Mouse (Mus musculus): Measurements from ENCODE around the gene Slc12a5. TPM values are rescaled to one million over a fixed set of nuclear protein-coding genes. Genes with fewer than 3 reads are reported as not detected.

The Slc12a5 gene
- polyA plus RNA-seq, 1 experiment from 2014 or later: 0.62 TPM

Other genes starting within 250 kb of the Slc12a5 start
- gene Spint5, start 245.5 kb upstream of the Slc12a5 start, polyA plus RNA-seq (2014; fragmentation: Nextera tagmentation; extraction: Ambion mirVana): not detected in 2 replicates
- 0.51 and 0.65 TPM in 2 replicates for gene Wfdc3, start 214.9 kb upstream of the Slc12a5 start, polyA plus RNA-seq (2014; fragmentation: Nextera tagmentation; extraction: Ambion mirVana)
- gene Dnttip1, start 214.8 kb upstream of the Slc12a5 start, polyA plus RNA-seq (2014; fragmentation: Nextera tagmentation; extraction: Ambion mirVana): 51.1 and 53.8 TPM in 2 replicates
- 349 and 388 TPM in 2 replicates for gene Ube2c, start 190.9 kb upstream of the Slc12a5 start, polyA plus RNA-seq (2014; fragmentation: Nextera tagmentation; extraction: Ambion mirVana)
- gene Tnnc2, start 180.8 kb upstream of the Slc12a5 start, polyA plus RNA-seq (2014; fragmentation: Nextera tagmentation; extraction: Ambion mirVana): 0.59 and 1.7 TPM in 2 replicates
- gene Snx21, start 175.0 kb upstream of the Slc12a5 start, polyA plus RNA-seq (2014; fragmentation: Nextera tagmentation; extraction: Ambion mirVana): 37.2 and 38.0 TPM in 2 replicates
- 12.7 and 13.9 TPM in 2 replicates for gene Acot8, start 155.9 kb upstream of the Slc12a5 start, polyA plus RNA-seq (2014; fragmentation: Nextera tagmentation; extraction: Ambion mirVana)
- 5.4 and 5.9 TPM in 2 replicates for gene Zswim3, start 155.7 kb upstream of the Slc12a5 start, polyA plus RNA-seq (2014; fragmentation: Nextera tagmentation; extraction: Ambion mirVana)
- gene Zswim1, start 138.1 kb upstream of the Slc12a5 start, polyA plus RNA-seq (2014; fragmentation: Nextera tagmentation; extraction: Ambion mirVana): 8.6 TPM in 2 replicates
- not detected in 2 replicates for gene Spata25, start 132.3 kb upstream of the Slc12a5 start, polyA plus RNA-seq (2014; fragmentation: Nextera tagmentation; extraction: Ambion mirVana)
- gene Ctsa, start 127.9 kb upstream of the Slc12a5 start, polyA plus RNA-seq (2014; fragmentation: Nextera tagmentation; extraction: Ambion mirVana): 178 TPM in 2 replicates
- gene Neurl2, start 127.3 kb upstream of the Slc12a5 start, polyA plus RNA-seq (2014; fragmentation: Nextera tagmentation; extraction: Ambion mirVana): 54.6 and 55.1 TPM in 2 replicates
- gene Pltp, start 103.1 kb upstream of the Slc12a5 start, polyA plus RNA-seq (2014; fragmentation: Nextera tagmentation; extraction: Ambion mirVana): 9.6 and 10.4 TPM in 2 replicates
- gene Pcif1, start 81.5 kb upstream of the Slc12a5 start, polyA plus RNA-seq (2014; fragmentation: Nextera tagmentation; extraction: Ambion mirVana): 58.0 and 58.8 TPM in 2 replicates
- gene Zfp335, start 49.0 kb upstream of the Slc12a5 start, polyA plus RNA-seq (2014; fragmentation: Nextera tagmentation; extraction: Ambion mirVana): 6.8 and 6.9 TPM in 2 replicates
- gene Mmp9, start 20.0 kb upstream of the Slc12a5 start, polyA plus RNA-seq (2014; fragmentation: Nextera tagmentation; extraction: Ambion mirVana): 0.09 TPM in 1 of 2 replicates, not detected in the other
- 34.1 and 35.7 TPM in 2 replicates for gene Ncoa5, start 74.1 kb downstream of the Slc12a5 start, polyA plus RNA-seq (2014; fragmentation: Nextera tagmentation; extraction: Ambion mirVana)
- 5.8 and 8.6 TPM in 2 replicates for gene Cd40, start 94.8 kb downstream of the Slc12a5 start, polyA plus RNA-seq (2014; fragmentation: Nextera tagmentation; extraction: Ambion mirVana)
- not detected in 2 replicates for gene 1700025C18Rik, start 129.9 kb downstream of the Slc12a5 start, polyA plus RNA-seq (2014; fragmentation: Nextera tagmentation; extraction: Ambion mirVana)